Mouse (Mus musculus) cortical plate, adult 2 months (tissue): ENCODE data around the gene Gm20390. TPM values are rescaled to one million over a fixed set of nuclear protein-coding genes. Genes with fewer than 3 reads are reported as not detected.
"Not testable (repeated sequence)": the region's sequence is repeated elsewhere in the genome, so short reads cannot be mapped to it uniquely, and the experiment has no call there.

Experiments
- H3K27ac ChIP-seq: fragments of 200-500 bp; 2 replicates; pipeline ENCODE4 v1.5.1; 2012; ENCODE audit warnings: low read length, control low read depth, inconsistent platforms; ENCODE audit not compliant: insufficient read depth
- H3K4me1 ChIP-seq: fragments of 200-500 bp; 2 replicates; pipeline ENCODE4 v1.6.1; 2011; ENCODE audit warnings: low read length; ENCODE audit not compliant: control insufficient read depth, insufficient read depth
- H3K4me3 ChIP-seq: fragments of 200-500 bp; 2 replicates; pipeline ENCODE4 v1.5.1; 2011; ENCODE audit warnings: mild to moderate bottlenecking, low read length, control low read depth; ENCODE audit not compliant: insufficient read depth
- CTCF ChIP-seq: fragments of 200-500 bp; IDR thresholded peaks from 2 replicates; pipeline ENCODE4 v1.5.1; 2011; ENCODE audit warnings: mild to moderate bottlenecking, control low read depth, low read length; ENCODE audit not compliant: insufficient read depth; ENCODE audit errors: extremely low read depth
- POLR2A ChIP-seq: fragments of 200-500 bp; IDR thresholded peaks from 2 replicates; pipeline ENCODE4 v1.6.1; 2011; ENCODE audit warnings: mild to moderate bottlenecking, low read length, control low read depth; ENCODE audit not compliant: insufficient read depth; ENCODE audit errors: extremely low read depth
- polyA plus RNA-seq: library from polyadenylated mRNA; depleted of rRNA; stranded (reverse); fragments of >200 nt; gene quantifications from 2 replicates; pipeline ENCODE4 v1.2.3, GENCODE M21; 2012

Gm20390 gene
- polyA plus RNA-seq, 1 experiment: 67.5 TPM

DNA sequence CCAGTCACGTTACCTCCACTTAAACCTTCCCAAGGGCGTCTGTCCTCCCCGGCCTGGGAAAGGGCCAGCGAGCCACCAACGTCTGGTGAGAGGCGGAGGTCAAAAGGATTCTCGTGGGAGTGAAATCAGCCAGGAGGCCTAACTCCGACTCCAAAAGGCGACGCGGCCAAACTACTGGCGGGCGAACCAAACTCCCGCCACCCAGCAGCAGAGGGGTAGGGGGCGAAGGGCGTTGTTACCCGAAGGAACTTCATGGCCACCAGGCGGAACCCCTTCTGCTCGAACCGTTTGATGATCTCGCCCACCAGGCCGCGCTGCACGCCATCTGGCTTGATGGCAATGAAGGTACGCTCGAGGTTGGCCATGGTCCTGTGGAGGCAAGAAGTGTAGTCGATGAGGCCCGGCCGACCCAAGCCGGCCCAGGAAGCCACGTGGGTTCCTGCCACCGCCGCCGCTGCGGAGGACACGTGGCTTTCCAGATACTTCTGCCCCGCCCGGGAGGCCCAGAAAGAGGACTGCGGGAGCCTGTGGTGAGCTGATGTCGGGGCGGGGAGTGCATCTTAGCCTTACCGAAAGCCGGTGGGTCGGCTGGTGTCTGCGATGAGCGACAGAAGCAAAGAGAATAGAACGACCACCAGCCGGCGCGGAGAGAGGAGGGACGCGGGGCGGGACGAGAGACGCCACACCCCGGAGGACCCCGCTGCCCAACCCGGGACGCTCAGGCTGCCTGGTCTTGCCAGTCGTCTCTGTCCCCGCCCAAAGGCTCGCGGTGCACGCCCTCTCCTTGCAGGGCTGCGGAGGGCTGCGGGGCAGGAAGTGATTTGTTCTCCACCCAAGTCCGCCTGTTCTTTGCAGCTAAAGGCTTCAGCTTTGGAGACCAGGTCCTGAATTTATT, 12.6 kb downstream of the Gm20390 start:
- H3K4me1 ChIP-seq: no peaks in the 10 kb centered on the region
- TF ChIP-seq POLR2A (peak; percentile 69), CTCF (no peak)
- peak overlapping the region; percentile 72 for H3K4me3 ChIP-seq
- H3K27ac ChIP-seq: peak overlapping the region; percentile 31

GRCm38 (mm10) chr11:93954738-93955255, 13.3 kb downstream of the Gm20390 start:
- Histone ChIP-seq H3K4me3 (peak overlapping the region; percentile 72), H3K4me1 (no peaks in the 10 kb centered on the region), H3K27ac (no peak overlapping the region)
- TF ChIP-seq POLR2A: no peak
- no peak for TF ChIP-seq CTCF

DNA sequence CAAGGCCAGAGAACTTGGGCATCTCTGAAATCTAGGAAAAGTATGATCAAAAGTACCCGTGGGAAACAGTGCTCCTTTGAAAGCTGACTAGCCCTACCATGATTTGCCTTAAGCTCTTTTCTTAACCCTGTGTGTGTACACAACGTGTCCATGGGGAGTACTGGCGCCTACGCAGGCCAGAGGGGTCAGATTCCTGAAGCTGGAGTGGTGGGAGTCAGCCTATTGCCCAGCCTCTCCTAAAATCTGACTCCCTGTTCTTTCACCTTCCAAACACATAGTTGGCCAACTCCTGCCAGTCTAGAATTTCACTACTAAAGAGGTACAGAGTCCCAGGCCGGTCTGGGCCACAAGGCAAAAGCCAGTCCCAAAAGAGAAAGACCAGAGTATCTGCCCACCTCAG, 15.7 kb downstream of the Gm20390 start:
- Histone ChIP-seq H3K4me1 (no peaks in the 10 kb centered on the region), H3K27ac (no peak overlapping the region), H3K4me3 (no peak overlapping the region)
- no peak for TF ChIP-seq CTCF
- no peak for TF ChIP-seq POLR2A

DNA sequence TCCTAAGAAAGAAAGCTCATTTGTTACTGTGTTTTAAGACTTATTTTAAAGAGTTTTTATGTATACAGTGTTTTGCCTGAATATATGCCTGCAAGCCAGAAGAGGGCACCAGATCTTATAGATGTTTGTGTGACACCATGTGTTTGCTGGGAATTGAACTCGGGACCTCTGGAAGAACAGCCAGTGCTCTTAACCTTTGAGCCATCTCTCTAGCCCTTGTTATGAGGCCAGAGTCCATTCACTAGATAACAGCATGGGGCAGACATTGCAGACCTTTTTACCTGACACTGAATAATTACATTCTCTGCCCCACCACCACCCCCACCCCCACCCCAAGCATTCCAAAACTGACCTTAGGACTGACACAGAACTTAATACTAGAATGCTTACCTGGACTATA, 18.0 kb downstream of the Gm20390 start:
- TF ChIP-seq CTCF (no peak), POLR2A (no peak)
- H3K4me3 ChIP-seq: no peak overlapping the region
- no peaks in the 10 kb centered on the region for H3K4me1 ChIP-seq
- no peak overlapping the region for H3K27ac ChIP-seq

DNA sequence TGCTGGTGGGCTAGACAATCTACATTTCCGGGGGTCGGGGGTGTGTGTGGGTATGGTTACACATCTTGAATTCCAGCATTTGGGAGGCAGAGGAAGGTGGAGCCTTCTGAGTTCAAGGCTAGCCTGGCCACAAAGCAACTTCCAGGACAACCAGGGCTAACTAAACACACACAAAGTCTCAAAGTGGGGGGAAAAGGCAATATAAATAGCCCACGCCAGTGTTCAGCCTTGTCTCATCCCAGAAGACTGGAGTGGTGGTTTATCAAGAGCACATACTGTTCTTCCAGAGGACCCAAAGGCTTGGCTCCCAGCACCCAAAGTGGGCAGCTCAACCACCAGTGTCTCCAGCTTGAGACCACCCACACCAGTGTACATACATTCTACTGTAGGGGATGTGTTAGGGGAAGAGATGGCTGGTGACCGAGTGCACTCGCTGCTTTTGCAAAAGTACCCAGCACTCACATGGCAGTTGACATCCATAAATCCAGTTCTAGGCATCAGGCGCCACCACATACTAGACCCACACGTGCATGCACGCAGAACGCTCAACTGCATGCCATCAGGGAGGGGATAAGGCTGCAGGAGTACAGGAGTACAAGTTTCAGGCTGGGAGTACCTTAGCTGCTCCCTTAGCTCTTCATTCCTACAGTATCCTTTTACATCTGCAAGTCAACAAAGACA, 19.1 kb downstream of the Gm20390 start:
- no peak overlapping the region for H3K27ac ChIP-seq
- no peaks in the 10 kb centered on the region for H3K4me1 ChIP-seq
- H3K4me3 ChIP-seq: no peak overlapping the region
- TF ChIP-seq POLR2A (no peak), CTCF (no peak)

- Histone ChIP-seq H3K27ac (no peak overlapping the region), H3K4me1 (no peaks in the 10 kb centered on the region), H3K4me3 (no peak overlapping the region)
- no peak for TF ChIP-seq POLR2A
- TF ChIP-seq CTCF: no peak
Observed at GRCm38 (mm10) chr11:93944986-93945385, 23.1 kb downstream of the Gm20390 start.

DNA sequence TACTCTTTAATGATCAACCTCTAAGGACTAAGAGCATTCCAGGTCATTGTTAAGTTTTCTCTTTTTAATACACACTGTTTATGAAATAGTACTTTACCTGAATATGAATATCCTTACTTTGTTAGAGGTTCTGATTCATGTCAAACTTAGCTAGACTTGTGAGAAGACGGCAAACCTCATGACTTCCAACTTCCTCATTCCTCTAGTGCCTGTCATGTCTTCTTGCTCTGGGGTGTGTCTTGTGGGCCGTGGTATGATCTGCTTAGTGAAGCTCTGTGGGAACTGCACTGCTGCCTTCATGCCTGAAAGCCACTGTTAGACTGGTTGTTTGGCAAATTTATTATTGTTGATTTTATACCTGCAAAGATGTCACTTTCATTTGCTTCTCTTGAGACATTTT, 27.2 kb downstream of the Gm20390 start:
- Histone ChIP-seq H3K4me3 (no peak overlapping the region), H3K4me1 (no peaks in the 10 kb centered on the region), H3K27ac (no peak overlapping the region)
- TF ChIP-seq POLR2A (no peak), CTCF (no peak)

- Histone ChIP-seq H3K4me1 (no peaks in the 10 kb centered on the region), H3K4me3 (no peak overlapping the region), H3K27ac (no peak overlapping the region)
- TF ChIP-seq CTCF: no peak
- no peak for TF ChIP-seq POLR2A
Observed at GRCm38 (mm10) chr11:93929106-93929505, 39.0 kb downstream of the Gm20390 start.

DNA sequence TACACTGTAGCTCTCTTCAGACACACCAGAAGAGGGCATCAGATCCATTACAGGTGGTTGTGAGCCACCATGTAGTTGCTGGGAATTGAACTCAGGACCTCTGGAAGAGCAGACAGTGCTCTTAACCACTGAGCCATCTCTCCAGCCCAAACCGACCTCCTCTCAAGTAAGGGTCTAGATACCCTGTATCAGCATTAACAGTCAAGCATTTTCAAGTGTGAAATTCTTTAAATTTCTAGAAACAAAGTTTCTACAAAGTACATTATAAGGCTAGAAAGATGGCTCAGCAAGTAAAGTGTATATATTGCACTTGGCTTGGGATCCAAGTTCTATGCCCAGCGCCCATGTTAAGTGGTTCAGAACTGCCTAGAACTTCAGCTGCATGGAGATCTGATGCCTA, 53.1 kb downstream of the Gm20390 start:
- H3K27ac ChIP-seq, H3K4me3 ChIP-seq, H3K4me1 ChIP-seq: not testable (repeated sequence)

- no peak overlapping the region for H3K27ac ChIP-seq
- TF ChIP-seq CTCF (no peak), POLR2A (no peak)
- no peak overlapping the region for H3K4me3 ChIP-seq
- H3K4me1 ChIP-seq: no peaks in the 10 kb centered on the region
Observed at GRCm38 (mm10) chr11:93911603-93912002, 56.5 kb downstream of the Gm20390 start.
